Mouse (Mus musculus) embryo, embryonic 11 days (tissue): Measurements from ENCODE around the gene Auts2.

Experiments used
- DNase-seq: peaks from one replicate; pipeline ENCODE4 v3.0.0-alpha.2; 2015

Gene Auts2

GRCm38 (mm10) chr5:131643176-131644174, 899.7 kb downstream of the Auts2 start:
- DNase-seq = peak; percentile 79

DNA sequence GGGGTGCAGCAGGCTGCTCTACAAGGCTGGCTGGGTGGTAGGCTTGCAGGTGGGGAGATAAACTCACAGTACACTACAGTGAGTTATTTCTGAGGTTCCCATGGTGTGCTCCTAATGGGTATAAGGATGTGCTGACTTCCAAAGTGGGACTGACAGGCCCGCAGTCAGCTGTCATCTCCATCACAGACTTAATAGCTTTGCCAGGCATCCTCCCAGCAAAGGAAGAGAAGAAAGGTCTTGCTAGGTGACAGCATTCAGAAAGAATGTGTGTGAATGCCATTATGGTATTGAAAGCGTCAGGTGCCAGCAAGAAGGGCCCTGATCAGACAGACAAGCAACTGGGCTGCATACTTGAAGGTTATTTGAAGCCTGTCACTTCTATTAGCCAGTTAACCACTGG, 900.4 kb downstream of the Auts2 start:
- no peak for DNase-seq

DNA sequence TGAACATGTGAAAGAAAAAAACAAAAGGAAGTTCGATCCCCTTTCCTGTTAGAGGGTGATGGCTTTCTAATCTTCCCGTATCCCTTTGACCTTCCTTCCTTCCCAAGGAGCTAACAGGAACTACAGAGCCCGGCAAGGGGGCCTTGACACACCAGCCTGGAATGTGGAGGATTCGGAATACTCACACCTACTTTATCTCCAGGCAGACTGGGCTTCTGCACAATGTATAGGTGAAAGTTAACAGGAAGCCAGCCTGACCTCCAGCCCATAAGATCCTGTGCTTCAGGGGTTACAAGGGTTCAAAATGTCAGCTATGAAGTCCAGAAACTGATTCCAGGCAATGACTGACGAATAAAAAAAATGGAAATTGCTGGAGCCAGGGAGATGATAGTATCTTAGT, 906.7 kb downstream of the Auts2 start:
- DNase-seq = no peak

GRCm38 (mm10) chr5:131634731-131635130, 908.4 kb downstream of the Auts2 start:
- DNase-seq = no peak

- DNase-seq = no peak
Measured at GRCm38 (mm10) chr5:131631998-131632379, 911.2 kb downstream of the Auts2 start.

DNA sequence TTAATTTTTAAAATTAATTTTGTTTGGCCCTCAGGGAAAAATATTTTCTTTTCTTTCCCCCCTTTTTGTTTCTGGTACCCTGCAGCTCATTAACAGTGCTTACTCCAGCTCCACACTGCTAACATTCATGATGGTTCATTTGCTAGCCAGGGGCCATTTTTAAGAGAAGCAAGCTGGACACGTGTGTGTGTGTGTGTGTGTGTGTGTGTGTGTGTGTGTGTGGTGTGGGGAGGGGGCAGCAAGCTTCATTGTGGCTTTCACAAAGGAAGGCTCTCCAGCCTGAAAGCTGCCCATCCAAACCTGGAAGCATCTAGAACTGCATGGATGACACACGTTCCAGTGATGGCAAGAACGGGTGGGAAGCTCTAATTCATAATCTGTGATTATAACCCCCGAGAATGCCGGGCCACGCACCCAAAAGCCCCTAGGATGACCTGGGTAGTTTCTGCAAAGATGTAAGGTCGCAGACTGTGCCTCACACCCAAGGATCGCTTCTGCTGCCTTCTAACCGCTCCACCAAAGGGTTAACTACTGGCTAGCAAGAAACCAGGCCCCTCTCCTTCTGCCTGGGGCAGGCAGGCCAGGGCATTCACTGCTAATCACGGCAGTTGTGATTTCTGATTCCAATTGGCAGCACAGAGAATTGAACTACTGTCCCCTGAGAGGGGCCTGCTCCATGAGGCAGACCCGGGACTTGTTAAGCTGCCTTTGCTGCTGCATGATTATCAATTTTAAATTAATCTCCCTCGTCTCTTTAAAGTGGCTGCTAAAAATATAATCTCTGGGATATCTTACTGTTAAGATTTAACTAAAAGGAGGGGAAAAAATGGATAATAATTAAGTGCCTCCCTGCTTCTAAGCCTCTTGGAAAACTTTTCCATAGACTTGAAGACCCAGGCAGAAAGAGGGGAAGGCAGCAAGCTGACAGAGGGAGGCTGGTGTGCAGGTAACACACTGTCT, 911.8 kb downstream of the Auts2 start:
- peak; percentile 71 for DNase-seq

GRCm38 (mm10) chr5:131630577-131630976, 912.6 kb downstream of the Auts2 start:
- no peak for DNase-seq

GRCm38 (mm10) chr5:131616113-131616876, 926.8 kb downstream of the Auts2 start:
- DNase-seq = peak; percentile 77

- DNase-seq = no peak
Measured at GRCm38 (mm10) chr5:131614238-131614637, 928.9 kb downstream of the Auts2 start.

DNA sequence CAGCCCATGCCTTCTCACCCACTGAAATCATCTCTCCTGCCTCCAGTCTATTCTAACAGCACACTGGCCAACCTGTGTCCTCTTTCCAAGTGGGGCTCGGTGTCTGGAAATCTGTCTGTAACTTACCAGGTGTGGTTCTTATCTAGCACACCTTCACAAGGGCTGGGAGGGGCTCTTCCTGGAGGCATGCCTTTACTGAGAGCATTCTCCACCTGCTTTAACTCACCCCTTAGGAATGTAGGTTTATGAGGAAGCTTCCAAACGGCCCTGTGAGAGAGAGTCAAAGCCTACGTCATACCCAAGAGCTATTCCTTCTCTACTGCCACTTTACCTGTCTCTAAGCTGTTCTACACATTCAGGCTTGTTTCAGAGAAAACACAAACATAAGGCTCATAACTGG, 929.8 kb downstream of the Auts2 start:
- DNase-seq = no peak

DNA sequence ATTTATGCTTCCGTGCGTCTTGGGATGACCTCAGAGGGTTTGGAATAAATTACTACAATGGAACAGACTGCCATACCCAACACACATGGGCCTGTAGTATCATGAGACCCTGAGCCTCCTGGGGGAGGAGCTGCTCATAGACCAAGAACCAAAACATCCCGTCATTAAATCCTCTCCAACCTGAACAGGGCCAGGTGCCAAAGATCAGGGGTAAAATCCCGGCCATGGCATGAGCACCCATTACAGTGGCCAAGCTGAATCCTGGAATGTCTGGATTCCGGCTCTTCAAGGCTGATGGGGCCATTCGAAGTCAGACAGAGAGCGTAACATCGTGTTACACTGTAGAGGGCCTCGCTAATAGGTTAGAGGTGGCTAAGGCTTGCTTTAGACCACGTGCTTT, 932.4 kb downstream of the Auts2 start:
- DNase-seq = no peak

- no peak for DNase-seq
Measured at GRCm38 (mm10) chr5:131606786-131607185, 936.4 kb downstream of the Auts2 start.

DNA sequence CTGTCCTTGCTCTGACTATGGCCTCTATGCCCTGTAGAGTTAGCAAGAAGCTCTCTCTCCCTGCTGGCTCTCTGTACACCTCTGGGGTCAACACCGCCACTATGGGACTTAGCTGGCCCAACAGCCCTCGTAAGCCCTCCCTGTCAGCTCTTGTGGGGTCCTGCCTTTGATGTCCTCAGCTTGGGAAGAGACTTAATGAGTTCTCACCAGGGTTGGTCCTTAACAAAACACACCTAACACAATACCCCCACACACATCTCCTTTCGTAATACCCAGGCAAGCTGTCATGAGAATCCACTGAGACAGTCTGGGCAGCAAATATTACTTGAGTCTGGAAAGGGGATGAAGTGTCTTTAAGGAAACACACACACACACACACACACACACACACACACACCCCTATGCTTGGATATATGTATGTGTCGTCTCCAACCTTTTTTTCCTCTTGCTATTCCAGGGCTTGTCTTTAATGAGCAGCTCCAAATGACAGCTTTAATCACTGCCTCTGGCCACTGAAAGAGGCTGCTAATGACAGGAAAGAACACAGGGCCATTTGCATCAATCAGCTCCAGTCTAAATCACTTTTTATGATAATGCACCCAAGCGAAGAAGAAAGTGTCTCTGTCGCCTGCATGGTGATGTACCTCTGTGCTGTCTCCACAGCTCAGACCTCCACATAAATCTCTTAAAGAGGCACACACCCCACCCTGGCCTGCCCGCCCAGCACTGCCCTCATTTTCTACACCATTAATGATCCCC, 941.0 kb downstream of the Auts2 start:
- peak; percentile 42 for DNase-seq

DNA sequence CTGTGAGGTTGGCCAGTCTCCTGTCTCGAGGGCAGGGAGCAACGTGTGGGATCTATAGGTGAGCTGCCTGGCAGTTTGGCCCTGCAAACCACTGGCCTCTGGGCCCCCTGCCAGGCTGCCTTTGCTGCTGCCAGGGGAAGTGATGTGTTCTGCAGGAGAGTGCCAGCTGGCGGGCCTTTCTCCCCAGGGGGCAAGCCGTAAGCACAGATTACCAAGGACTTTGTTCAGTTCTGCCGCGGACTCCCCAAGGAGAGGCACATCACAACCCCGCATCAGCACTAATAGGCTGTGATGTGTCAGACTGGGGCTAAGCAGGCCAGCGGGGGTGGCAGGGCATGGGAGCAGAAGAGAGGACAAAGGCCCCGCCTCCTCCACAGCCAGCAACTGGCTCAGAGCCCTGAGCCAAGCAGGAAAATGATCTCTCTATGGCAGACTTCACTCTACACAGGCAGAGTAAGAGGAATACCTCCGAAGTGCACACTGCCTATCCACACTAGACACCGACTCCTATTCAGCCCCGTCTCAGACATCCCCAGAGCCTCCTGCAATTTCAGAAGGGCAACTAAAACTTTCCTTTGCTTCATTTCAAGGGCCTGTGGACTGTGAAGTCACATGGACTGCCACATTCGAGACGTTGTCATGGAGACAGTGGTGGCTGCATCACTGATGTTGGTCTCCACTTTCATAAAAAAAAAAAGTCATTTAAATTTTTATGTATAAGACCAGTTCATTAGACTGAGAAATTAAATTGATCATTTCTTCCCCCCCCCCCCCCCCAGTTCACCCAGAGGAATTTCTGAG, 942.6 kb downstream of the Auts2 start:
- DNase-seq = peak; percentile 68

GRCm38 (mm10) chr5:131597503-131597902, 945.6 kb downstream of the Auts2 start:
- no peak for DNase-seq

DNA sequence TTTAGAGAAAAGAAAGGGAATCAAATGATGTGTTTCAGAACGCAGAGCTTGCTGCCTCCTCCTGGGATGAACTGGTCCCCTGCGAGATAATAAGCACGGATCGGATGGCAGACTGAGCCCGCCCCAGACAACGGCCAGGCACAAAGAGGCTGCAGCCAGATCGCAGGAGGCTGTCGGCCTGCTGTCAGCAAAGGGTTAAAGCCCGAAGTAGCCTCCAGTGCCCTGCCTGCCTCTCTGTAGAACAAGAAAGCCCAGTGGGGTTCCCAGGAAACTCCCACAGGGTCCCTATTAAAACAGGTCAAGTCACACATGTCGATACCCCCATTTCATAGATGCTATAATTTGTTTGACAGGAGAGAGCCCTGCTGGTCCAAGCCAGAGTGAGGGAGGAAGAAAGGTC, 946.6 kb downstream of the Auts2 start:
- peak; percentile 78 for DNase-seq

DNA sequence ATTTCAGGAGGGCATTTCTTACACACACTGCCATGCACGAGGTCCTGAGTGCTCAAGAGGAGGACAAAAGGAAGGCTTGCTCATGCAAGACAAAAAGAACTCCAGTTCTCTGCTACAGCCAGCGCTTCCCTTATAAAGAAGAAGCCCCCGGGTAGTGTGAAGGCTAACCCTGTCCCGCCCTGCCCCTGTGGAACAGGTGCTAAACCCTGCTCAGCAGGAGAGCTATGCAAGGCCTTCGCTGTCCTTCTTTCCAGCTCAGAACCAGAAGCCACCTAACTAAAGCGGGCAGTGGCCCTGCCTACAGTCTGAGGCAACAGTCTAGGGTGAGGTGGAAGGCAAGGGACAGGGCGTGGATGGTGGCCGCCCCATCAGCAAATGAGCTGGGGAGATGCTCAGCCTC, 947.4 kb downstream of the Auts2 start:
- DNase-seq = no peak

DNA sequence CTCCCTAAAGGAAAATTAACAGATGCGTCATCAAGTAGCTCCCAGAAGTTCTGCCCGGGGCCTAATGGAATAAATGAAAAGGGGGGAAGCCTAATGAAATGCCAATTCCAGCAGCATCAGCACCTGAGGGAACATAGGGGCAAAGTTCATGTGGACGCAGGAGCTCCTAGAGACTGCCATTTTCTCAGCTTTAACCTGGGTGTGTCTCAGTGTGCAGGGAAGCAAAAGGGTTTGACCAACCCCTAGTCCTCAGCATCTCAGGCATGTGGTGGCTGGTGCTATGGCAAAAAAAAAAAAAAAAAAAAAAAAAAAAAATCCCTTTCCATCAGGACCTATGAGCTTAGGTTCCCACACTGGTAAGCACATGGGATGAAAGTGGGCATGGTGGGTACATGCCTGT, 948.5 kb downstream of the Auts2 start:
- DNase-seq = no peak

DNA sequence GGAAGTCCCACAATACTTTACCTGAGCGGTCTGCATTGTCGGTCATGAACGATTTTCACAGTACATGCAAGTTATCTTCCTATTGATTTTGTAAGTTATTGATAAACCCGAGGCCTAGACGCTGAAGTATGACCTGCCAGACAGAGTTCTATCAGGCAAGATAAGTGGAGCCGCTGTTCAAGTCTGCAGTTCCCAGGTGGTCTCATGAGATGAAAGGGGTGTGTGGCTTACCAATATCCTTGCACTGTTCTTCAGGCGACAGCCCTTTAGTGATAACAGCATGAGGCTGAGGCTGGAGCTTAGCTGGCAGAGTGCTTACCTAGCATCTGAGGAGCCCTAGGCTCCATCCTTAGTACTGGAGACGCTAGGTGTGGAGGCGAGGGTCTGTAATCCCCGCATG, 949.9 kb downstream of the Auts2 start:
- no peak for DNase-seq

GRCm38 (mm10) chr5:131589948-131590467, 953.1 kb downstream of the Auts2 start:
- DNase-seq = no peak

- DNase-seq = no peak
Measured at GRCm38 (mm10) chr5:131586332-131586700, 956.8 kb downstream of the Auts2 start.
